Mouse (Mus musculus): ENCODE results near the gene Alk.
"Not testable (repeated sequence)": the region's sequence is repeated elsewhere in the genome, so short reads cannot be mapped to it uniquely, and the experiment has no call there.

The Alk gene

DNA sequence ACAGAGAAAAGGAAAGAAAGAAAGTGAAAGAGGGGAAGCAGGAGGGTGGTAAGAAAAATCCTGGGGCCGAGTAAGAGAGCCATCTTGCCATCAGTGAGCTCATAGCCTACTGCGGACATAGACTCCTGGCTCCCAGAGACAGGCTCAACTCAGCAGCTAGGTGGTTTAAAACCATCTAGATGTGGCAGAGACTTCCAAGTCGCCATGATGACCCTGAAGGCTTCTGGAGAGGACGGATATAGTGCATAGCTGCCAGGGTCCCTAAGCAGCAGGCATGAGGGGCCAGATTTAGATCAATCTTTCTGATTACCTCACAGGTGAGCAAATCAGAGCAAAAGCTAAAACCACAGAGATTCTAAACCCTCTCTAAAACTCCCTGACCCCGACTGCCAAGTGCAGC lies 76.9 kb downstream of the Alk start:
- no peak for DNase-seq (ENCODE audit: low spot score)

DNA sequence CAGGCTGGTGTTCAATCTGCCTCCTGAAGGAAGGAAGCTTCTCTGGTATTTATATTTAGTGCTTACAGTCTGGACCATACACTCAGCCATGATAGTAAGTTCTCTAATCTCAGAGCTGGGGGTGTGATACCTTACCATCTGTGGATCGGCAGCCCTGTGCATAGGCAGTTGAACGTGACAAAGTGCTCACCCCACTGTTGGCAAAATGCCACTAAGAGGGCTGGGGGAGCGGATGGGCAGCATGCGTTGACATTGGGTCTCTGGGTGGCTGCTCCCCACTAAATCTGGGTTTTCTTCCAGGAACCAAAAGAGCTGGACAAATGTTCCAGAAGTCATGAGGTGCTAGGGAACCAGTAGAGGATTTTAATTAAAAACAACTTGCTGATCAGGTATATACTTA lies 78.1 kb downstream of the Alk start:
- DNase-seq (ENCODE audit: low spot score), result no peak

DNA sequence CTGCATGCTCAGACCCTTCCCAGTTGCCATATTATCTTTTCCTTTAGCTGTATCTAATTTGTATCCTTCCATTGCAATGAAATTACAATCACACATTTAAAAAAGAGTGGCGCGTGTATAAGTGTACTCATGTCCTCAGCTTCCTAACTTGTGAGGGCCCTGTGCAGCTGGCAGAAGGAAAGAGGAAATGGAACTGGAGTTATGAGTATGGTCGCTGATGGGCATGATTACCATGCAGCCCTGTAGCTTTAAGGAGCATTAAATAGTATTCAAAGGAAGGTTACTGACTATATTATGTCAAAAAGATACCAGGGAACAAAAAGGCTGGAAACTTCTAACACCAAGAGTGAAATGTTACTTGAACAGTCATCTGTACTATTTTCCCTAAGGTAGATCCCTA lies 79.6 kb downstream of the Alk start:
- DNase-seq (ENCODE audit: low spot score), result no peak

DNA sequence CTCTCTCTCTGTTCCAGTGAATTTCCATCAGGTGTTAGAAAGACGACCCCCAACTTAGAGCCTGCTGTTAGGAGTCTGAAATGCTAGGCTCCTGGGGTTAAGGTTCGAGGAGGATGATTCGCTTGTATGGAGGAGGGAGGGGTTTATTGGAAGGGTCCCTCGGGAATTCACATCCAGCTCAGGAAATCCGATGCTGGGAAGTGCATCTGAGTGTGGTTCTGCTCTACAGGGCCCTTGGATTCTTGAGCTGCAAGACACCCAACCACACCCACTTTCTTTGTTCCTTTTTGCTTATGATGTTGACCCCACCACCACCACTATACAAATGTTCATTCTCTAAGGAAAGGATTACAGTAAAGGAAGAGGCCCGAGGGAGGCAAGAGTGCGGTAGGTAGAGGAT lies 81.4 kb downstream of the Alk start:
- DNase-seq (ENCODE audit: low spot score), result no peak

DNA sequence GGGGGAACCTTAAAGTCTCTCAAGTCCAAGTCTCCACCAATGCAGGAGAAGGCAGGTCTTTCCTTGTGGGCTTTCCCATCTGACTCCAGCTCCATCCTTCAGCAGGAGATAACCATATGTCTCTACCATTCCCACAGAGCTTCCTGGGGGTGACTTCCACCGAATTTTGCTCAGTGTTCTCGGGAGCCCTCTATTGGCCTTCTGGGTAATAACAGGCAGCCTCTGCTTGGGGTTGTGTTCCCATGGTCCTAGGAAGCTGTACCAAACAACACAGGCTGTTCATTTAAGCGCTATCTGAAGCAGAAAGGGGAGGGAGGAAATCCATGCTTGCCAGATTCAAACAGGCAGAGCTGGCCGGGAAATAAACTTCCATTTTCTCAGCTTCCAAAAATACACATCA lies 82.0 kb downstream of the Alk start:
- peak; percentile 51 for DNase-seq (ENCODE audit: low spot score)

DNA sequence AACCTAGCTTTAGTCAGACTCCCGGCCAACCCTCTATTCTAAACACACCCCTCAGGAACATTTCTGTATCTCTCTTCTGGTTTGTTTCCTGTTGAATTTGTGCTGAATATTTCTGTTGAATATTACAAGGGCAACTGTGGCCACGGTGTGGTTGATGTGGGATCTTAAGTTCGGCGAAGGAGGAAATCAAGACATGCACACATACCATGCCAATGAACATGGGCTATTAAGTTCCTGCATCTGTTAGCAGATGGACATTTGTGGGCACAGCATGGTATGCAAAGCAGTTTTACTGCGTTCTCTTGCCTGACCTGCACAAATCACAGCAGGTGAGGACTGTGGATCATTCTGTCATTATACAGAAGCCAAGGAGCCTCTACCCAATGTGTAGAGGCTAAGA lies 83.1 kb downstream of the Alk start:
- no peak for DNase-seq (ENCODE audit: low spot score)

DNA sequence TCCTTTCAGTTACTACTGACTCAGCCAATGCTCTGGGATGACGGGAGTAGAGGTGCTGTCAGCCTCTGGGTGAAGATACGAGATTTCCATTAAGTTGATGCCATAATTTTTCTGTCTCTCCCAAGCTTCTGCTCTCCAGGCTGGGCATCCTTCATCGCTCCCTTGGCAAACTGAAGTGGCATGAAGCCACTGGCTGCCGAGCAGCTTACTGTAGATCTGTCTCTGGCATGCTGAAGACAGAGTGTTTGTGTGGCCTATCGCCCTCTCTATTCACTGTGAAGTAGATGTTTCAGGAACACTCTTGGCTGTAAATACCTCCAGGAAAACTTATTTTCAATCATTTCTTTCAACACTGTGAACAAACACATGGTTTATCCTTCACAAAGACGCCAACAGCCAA lies 93.7 kb downstream of the Alk start:
- DNase-seq (ENCODE audit: low spot score), result no peak

DNA sequence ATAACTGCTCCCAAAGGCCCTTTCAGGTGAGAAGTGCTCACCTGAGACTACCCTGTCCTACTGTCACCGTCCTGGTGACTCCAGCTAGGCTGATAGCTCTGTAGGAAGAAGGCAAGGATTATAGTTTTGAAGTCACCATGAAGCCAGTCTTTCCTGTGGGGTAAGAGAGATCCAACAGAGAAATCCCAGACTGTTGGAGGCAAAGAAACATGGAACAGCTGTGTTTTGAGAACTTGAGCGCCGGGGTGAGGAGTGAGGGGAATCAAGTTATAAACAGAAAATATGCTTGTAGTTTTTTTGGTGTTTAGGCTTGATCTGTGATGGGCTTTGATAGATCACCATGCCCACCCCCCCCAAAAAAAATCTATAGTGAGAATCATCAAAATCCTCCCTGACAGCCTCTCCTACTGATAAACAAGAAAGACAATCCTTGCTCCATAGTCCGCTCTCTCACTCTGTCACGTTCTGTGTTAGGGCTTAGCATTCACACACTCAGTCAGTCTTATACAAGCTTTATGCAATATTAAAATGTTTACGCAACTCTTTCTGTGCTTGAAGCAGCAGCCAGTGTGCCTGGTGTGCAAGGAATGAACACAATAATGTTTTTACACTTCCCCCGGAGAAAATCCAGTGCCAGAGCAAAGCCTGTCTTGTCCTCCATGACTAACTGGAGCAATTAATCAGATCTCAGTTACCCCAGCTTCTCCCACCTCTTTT lies 95.6 kb downstream of the Alk start:
- no peak for DNase-seq (ENCODE audit: low spot score)

DNA sequence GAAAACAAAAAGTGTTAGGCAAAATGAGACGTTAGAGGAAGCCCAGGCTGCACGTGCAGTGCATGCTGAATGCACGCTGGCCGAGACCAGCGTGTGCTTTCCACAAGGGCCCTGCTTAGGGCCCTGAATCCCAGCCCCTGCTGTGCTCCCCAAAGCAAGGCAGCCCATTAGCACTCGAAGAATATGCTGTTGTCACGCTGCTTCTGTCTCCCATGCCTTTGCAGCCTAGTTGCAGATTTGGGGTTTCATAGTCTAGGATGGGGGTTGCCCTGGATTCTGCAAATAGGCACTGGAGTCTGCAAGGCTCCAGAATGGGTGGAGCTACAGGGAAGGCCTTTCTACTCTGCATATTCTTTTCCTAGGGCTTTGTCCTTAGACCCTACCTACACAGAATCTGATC lies 99.2 kb downstream of the Alk start:
- no peak for DNase-seq (ENCODE audit: low spot score)

DNA sequence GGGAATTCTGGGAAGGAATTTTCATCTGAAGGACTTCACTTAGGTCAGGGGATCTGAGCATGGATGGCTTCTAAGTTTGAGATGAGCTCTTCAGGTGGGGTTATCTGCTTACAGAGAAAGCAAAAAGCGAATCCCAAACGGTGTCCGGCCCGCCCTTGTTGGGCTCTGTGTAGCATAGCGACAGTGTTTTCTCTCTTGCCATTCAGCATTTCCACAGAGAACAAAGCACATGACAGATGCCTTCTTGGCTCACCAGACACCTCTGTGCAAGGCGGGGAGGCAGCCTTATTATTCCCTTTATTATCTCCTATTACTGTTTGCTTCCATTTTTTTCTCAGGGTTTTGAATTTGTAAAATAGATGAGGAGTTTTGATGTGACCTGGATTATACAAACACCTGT lies 99.8 kb downstream of the Alk start:
- no peak for DNase-seq (ENCODE audit: low spot score)

DNA sequence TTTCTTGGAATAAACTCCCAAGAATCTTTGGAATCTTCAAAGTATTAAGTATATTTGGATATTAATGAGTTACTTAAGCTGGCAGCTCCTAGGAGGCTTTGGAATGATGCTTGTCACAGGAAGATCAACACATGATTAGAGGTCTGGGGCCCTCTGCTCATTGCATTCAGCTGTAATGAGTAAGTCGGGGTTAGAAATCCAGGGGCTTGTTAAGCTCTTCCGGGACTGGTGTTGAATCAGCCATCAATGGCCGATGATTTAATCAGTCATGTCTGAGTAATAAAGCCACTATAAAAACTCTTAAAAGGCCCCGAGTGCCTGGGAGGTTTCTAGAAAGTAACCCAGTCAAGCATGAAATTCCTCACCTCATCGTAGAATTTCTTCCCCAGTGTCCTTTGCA lies 109.0 kb downstream of the Alk start:
- DNase-seq (ENCODE audit: low spot score), result no peak

DNA sequence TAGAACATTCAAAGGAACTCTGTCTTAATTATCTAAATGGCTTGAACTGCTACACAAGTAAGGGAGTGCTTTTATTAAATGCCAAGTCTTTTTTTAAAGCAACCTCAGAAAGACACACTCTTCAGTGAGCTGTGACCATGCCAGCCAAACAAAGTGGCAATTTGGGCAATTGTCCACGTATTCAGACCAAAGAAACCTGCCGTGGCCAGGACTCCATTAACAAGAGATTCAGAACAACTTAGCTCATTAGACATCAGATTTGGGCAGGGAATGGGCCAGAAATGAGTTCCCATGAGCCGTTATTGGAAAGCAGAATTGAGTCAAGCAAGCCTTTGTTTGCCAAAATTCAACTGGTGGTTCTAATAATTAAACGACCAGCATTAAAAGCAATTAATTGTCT lies 118.8 kb downstream of the Alk start:
- DNase-seq (ENCODE audit: low spot score), result no peak

DNA sequence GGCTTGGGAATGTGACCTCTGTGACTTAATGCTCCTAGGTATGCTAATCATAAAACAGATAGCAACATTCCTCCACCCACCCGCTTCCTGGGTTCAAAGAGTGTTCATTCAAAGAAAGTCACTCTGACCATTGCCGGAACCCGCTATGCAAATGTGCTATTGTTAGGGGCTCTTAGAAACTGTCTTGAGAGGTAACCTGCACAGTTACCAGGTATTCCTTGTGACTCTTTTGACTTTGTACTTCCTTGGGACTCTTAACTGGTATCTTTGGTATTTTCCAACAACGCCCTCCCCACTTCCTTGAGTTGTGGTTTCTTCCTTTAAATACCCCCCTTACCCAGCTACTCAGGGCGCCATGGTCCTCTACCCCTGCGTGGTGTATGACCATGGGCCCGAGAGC lies 125.2 kb downstream of the Alk start:
- not testable (repeated sequence) for DNase-seq (ENCODE audit: low spot score)

DNA sequence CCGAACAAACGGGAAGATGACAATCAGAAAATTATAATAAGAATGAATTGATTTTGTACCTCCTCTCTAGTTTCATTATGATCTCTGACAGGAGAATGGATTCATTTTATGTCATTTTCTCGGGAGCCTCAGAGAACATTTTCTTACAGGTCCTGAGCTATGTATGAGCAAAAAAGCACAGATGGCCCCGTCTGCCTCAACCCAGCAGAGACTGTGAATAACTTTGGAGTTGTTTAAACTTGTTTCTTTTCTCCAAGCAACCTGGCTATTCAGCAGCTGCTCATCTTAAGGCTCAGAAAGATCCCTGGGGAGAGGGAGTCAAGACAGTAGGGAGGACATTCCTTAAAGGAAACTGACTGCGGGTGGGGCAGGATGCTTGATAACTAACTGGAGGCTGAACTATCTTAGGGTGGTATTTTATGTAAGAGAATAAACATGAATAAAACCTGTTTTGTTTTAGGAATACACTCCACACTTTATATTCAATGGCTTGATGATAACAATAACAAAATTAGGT lies 126.5 kb downstream of the Alk start:
- no peak for DNase-seq (ENCODE audit: low spot score)

DNA sequence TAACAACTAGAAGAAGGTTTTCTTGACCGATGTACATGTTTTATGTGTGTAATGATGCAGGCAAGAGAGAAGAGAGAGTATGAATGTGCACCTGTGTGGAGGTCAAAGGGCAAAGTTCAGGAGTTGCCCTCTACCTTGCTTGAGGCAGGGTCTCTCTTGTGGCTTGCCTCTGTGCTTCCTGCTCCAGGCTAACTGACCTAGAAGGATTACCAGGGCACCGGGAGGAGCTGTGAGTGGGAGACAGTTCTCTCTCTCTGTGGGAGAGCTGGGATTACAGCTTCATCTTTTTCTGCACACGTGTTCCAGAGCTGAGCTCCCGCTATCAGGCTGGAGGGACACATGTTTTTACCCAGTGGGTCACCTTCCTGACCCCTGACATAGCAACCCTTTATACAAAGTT lies 127.5 kb downstream of the Alk start:
- DNase-seq (ENCODE audit: low spot score), result no peak

DNA sequence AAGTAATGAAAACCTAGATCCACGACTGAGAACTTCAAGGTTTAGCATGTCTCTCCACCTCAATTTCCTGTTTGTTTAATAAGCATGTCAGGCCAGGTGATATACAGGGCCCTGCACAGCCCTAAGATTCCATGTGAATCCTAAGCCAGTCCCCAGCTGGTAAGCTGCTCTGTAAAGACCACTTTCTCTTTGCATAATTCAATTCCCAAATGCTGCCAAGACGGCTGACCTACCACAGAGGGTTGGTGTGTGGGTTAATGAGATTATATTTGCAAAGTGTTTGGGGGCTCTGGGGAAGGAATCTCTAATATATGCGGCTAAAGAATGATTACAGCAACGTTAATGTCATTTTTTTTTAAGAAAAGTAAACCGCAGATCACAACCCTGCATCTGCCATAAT lies 130.3 kb downstream of the Alk start:
- DNase-seq (ENCODE audit: low spot score), result no peak

DNA sequence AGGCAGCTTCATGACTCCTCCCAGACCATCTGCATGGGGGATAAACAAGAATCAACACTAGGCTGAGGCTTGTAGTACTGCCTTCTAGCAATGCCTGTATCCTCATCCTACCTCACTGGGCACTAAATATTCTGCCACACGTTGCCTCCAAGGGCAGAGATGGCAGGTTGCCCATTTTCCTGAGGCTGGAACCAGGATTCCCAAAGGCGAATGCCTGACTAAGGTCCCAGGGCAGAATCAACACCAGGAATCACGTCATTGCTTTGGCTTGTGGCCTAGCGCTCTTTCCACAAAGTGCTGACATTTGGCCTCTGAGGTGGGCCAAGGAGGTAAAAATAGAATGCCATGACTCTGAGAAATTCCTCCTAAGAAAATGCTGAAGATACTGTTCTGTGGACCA lies 155.9 kb downstream of the Alk start:
- peak; percentile 42 for DNase-seq (ENCODE audit: low spot score)

DNA sequence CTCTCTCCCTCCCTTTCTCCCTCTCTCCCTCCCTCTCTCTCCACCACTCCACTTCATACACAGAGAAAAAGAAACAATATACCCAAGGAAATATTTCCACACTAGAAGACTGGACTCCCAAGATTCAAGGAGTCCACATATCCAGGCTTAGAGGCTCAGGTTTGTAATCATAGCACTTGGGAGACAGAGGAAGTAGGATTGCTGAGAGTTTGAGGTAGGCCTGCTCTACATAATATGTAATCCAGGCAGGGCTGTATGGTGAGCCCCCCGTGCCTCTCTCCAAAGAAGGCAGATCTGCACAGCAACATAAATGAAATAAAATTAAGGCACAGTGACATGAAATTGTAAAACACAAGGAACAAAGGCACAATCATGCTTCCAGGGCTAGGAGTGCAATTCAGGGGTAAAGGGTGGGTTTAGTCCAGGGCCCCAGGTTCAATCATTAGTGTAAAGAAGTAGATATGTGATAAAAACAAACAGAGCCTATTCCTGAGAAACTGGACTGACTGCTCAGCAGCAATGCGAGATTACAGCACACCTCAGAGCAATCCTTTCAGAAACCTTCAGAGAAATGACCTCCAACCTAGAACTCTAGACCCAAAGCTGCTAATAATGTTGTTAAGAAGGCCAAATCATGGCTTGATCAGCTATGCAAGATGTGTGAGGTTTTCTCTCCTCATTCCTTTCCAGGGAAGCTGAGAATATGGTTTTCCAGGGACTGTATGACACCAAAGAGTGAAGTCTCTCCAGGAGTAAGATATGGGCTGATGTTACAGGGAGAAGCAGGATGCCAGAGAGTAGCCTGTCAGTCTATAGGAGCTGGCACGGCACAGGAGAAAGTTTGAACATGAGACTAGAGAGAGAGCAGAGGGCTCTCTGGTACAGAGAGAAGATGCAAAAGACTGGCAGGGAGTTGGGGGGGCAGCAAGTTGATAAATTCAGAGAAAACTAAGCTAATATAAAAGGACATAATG lies 158.9 kb downstream of the Alk start:
- no peak for DNase-seq (ENCODE audit: low spot score)

DNA sequence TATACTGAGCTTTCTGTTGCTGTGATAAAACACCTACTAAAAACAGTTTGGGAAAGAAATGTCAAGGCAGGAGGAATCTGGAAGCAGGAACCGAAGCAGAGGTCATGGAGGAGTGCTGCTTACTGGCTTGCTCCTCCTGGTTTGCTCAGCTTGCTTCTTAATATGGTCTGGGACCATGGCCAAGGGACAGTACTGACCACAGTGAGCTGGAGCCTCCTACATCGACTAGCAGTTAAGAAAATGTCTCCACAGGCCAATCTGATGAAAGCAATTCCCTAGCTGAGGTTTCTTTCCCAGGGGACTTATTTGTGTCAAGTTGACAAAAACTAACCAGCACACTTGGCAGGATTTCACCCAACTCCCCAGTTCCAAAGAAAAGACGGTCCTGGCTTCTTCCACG lies 187.0 kb downstream of the Alk start:
- no peak for DNase-seq (ENCODE audit: low spot score)

DNA sequence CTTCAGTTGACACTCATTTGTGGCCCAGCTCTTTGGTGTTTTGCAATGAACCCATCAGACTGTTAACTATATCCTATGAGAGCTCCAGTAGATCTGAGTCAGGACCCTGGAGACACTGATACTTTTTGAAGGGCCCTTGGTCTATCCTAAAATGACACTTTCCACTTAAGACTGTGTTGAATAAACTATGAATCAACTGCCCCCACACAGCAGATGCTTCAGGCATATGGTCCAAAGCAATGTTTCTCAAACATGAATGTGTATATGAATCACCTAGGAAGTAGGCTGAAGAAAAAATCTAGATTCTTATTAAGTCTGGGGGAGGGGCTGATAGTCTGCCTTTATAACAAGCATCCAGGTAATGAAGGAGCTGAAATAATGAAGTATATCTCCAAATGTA lies 189.8 kb downstream of the Alk start:
- DNase-seq (ENCODE audit: low spot score), result no peak

DNA sequence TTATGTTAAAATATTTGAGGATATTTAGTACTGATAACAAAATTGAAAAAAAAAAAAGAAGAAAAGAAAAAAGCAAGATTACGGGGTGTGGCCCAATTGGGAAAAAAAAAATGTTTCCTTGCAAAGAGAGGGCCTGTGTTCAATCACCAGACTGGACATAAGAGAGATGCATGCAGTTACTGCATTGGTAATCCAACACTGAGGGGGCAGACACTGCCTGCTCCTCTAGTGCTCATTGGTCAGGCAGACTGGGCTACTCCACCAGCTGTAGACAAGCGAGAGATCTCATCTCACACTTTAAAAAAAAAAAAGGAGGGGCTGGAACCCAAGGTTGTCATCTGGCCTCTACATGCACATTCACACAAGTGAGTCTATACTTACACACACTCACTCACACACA lies 199.6 kb downstream of the Alk start:
- no peak for DNase-seq (ENCODE audit: low spot score)

DNA sequence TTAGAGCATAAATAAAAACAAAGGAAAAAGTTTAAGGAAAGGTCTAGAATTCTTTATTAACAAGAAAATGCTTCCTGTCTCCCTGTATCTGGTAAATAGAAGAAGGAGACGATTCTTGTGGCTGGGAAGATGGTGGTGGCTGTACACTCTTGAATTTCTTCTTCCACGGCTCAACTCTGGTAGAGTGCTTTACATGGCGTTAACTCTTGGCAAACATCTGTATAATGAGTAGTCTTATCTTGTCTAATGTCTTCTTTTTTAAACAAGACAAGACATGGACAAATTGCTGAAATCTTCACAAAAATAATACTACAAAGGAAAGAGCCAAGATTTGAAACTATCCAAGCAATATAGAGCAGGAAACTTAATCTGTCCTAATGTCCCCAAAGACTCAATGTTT lies 202.6 kb downstream of the Alk start:
- no peak for DNase-seq (ENCODE audit: low spot score)

DNA sequence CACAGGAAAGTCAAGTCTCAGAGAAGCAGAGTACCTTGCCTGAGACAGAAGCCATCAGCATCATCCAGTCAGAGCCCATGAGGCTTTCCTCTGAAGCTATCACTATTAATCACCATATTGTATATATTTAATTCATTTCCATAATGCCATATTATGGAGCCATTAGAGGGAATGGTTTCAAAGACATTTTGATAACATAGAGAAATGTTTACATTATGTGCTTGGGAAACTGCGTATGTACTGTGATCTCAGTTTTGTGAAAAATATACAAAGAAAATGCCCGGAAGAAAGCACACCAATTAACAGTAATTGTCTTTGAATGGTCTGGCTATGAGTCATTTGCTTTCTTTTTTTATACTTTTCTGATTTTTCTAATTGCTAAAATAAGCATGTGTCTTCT lies 203.1 kb downstream of the Alk start:
- no peak for DNase-seq (ENCODE audit: low spot score)

Measured in testis, postnatal 10 days (tissue).